Mouse (Mus musculus): ENCODE results near the gene Mrpl41.

DNA sequence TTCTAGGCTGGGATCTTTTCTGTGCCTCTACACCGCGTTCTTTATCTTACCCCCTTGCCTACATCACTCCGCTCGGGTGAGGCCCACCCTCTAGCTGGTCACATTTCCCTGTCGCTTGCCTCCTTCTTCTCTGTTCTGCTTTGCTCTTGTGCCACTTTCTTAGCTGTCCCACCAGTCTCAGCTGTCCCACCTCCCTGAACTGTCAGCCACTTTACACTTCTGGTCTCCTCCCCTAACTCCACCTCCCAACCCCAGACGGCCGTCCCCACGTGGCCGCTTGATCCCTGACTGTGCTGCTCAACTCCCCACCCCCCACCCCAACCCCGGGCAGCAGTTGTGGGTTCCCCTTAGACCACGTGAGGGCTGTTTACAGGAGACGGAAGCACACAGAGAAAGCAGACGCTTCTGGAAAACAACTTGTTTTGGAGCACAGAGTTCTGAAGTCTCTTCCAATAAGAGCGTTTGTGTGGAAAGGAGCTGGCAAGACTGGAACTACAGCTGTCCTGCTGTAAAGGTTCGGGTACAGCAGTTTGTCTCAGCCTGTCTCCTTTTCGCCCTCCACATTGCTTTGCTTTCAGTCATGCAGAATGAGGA is 903 bp upstream of the Mrpl41 start, which contains the start of gene Pnpla7:
- TF ChIP-seq ZMIZ1 (IDR thresholded peaks at IDR 0.05; ENCODE audit: low read depth, low read length), result peak; percentile 72
- peak in 1 of 2 experiments; percentile 50; a peak in 2 of 4 replicates for TF ChIP-seq POLR2A (IDR thresholded peaks at IDR 0.05; ENCODE audit: control insufficient read depth in 1 of 2, insufficient read depth in 1 of 2, low read depth in 1 of 2, low read length in 2 of 2, poor library complexity in 1 of 2)
- peak; percentile 96 for TF ChIP-seq USF1 (IDR thresholded peaks at IDR 0.05; ENCODE audit: low read depth, low read length)
- TF ChIP-seq POLR2AphosphoS5 (IDR thresholded peaks at IDR 0.05; ENCODE audit: borderline replicate concordance, low read depth, low read length), result no peak
- TF ChIP-seq HCFC1 (IDR thresholded peaks at IDR 0.05; ENCODE audit: low read depth, low read length), result peak; percentile 72
- TF ChIP-seq EP300 (IDR thresholded peaks at IDR 0.05; ENCODE audit: low read depth in 1 of 2, low read length in 2 of 2), result peak in 1 of 2 experiments; percentile 53; a peak in 2 of 4 replicates
- no peak for TF ChIP-seq JUND (IDR thresholded peaks at IDR 0.05; ENCODE audit: low read depth, low read length)
- no peak for TF ChIP-seq MEF2A (IDR thresholded peaks at IDR 0.05; ENCODE audit: extremely low read depth, insufficient replicate concordance, low read depth, low read length, poor library complexity, severe bottlenecking)
- no peak for TF ChIP-seq CTCF (IDR thresholded peaks at IDR 0.05 in 2 of 3, conservative IDR thresholded peaks at IDR 0.05 in 1 of 3; ENCODE audit: control insufficient read depth in 1 of 3, insufficient read depth in 1 of 3, low read depth in 2 of 3, low read length in 3 of 3, poor library complexity in 1 of 3, severe bottlenecking in 1 of 3)
- TF ChIP-seq MAFK (IDR thresholded peaks at IDR 0.05; ENCODE audit: borderline replicate concordance, low read depth, low read length), result no peak; the same call in 1 of the 2 replicates
- no peak for TF ChIP-seq GATA1 (IDR thresholded peaks at IDR 0.05; ENCODE audit: low read depth, low read length)
- TF ChIP-seq CHD1 (IDR thresholded peaks at IDR 0.05; ENCODE audit: low read depth, low read length), result 0 out of 2 replicates have a peak, but pooled peaks have one; percentile 37
- TF ChIP-seq ZKSCAN1 (IDR thresholded peaks at IDR 0.05; ENCODE audit: low read depth, low read length), result no peak
